ENCODE assay signal across 12 mouse cellular contexts in genomic region chr14:72042881-72043236, GRCm38 (mm10).
DNase-seq lines count a peak whose midpoint lies in the region; ATAC-seq and TF ChIP-seq lines count a peak whose summit lies in the region.
"Had no signal": no experiment of that assay in that cellular context is flagged by ENCODE, and none has a peak within 500 bp of the region (broad histone marks: within the 10 kb centered on the region; RNA-seq: fewer than 3 reads in every experiment).

No protein-coding gene starts in this region.

- 35% methylated on average over 2 of the region's 2 CpGs for WGBS in forebrain, embryonic 11.5 days
- 36% methylated on average over 2 of the region's 2 CpGs for WGBS in forebrain, embryonic 10.5 days
- WGBS in forebrain, embryonic 13.5 days = 19% methylated on average over 2 of the region's 2 CpGs
- 52% methylated on average over 2 of the region's 2 CpGs for WGBS in intestine, postnatal 0 days

- H3K9me3 ChIP-seq in forebrain, embryonic 11.5 days (ENCODE audit: control insufficient read depth, low read length) = no peaks in the 10 kb centered on the region
- H3K9me3 ChIP-seq in forebrain, embryonic 10.5 days = no peaks in the 10 kb centered on the region
- no peaks in the 10 kb centered on the region for H3K9me3 ChIP-seq in forebrain, embryonic 13.5 days (replicated peaks)
- no peaks in the 10 kb centered on the region for H3K9me3 ChIP-seq in intestine, postnatal 0 days (ENCODE audit: control insufficient read depth)
- H3K9me3 ChIP-seq: embryonic facial prominence, embryonic 15.5 days had no signal

- H3K4me2 ChIP-seq in forebrain, embryonic 11.5 days (ENCODE audit: low read depth, low read length, severe bottlenecking) = no peak overlapping the region
- H3K4me2 ChIP-seq in forebrain, embryonic 13.5 days = no peak overlapping the region
- H3K4me2 ChIP-seq in intestine, postnatal 0 days (replicated peaks; ENCODE audit: low read depth) = no peak overlapping the region
- H3K4me2 ChIP-seq: embryonic facial prominence, embryonic 15.5 days had no signal

- H3K27ac ChIP-seq in forebrain, embryonic 11.5 days (ENCODE audit: low read depth, low read length) = no peak overlapping the region
- H3K27ac ChIP-seq in forebrain, embryonic 10.5 days = no peak overlapping the region
- peak overlapping the region; percentile 63; the same call in 1 of the 2 replicates for H3K27ac ChIP-seq in forebrain, embryonic 13.5 days
- no peak overlapping the region for H3K27ac ChIP-seq in intestine, postnatal 0 days (ENCODE audit: low read depth, low read length)
- H3K27ac ChIP-seq: embryonic facial prominence, embryonic 15.5 days had no signal

- no peak overlapping the region for H3K4me3 ChIP-seq in forebrain, embryonic 11.5 days (ENCODE audit: low read depth, low read length)
- H3K4me3 ChIP-seq in forebrain, embryonic 10.5 days = no peak overlapping the region
- no peak overlapping the region for H3K4me3 ChIP-seq in forebrain, embryonic 13.5 days
- no peak overlapping the region for H3K4me3 ChIP-seq in intestine, postnatal 0 days (ENCODE audit: low read depth, low read length)
- H3K4me3 ChIP-seq: embryonic facial prominence, embryonic 15.5 days had no signal

- TF ChIP-seq CTCF in intestine, postnatal 0 days (IDR thresholded peaks at IDR 0.05; ENCODE audit: low read depth) = no peak

- no peaks in the 10 kb centered on the region for H3K27me3 ChIP-seq in forebrain, embryonic 11.5 days (ENCODE audit: control insufficient read depth, insufficient read depth, low read length)
- no peaks in the 10 kb centered on the region for H3K27me3 ChIP-seq in forebrain, embryonic 10.5 days (ENCODE audit: poor library complexity, severe bottlenecking)
- no peaks in the 10 kb centered on the region for H3K27me3 ChIP-seq in forebrain, embryonic 13.5 days
- no peaks in the 10 kb centered on the region for H3K27me3 ChIP-seq in intestine, postnatal 0 days (replicated peaks; ENCODE audit: control insufficient read depth, insufficient read depth, low read length)
- H3K27me3 ChIP-seq: embryonic facial prominence, embryonic 15.5 days had no signal

- 0 out of 2 replicates have a peak, but pooled peaks cover 1% of the 10 kb centered on the region for H3K4me1 ChIP-seq in forebrain, embryonic 11.5 days (replicated peaks; ENCODE audit: control insufficient read depth, insufficient read depth, low read length)
- H3K4me1 ChIP-seq in forebrain, embryonic 10.5 days = peaks cover 12% of the 10 kb centered on the region
- H3K4me1 ChIP-seq in forebrain, embryonic 13.5 days = peaks cover 14% of the 10 kb centered on the region
- no peaks in the 10 kb centered on the region for H3K4me1 ChIP-seq in intestine, postnatal 0 days (replicated peaks; ENCODE audit: control insufficient read depth, insufficient read depth, low read length)

- no peaks in the 10 kb centered on the region for H3K36me3 ChIP-seq in forebrain, embryonic 11.5 days (ENCODE audit: control insufficient read depth, insufficient read depth, low read length)
- no peaks in the 10 kb centered on the region for H3K36me3 ChIP-seq in forebrain, embryonic 10.5 days (replicated peaks)
- H3K36me3 ChIP-seq in forebrain, embryonic 13.5 days (ENCODE audit: poor library complexity, severe bottlenecking) = no peaks in the 10 kb centered on the region
- no peaks in the 10 kb centered on the region for H3K36me3 ChIP-seq in intestine, postnatal 0 days (ENCODE audit: control insufficient read depth, insufficient read depth)
- H3K36me3 ChIP-seq: embryonic facial prominence, embryonic 15.5 days had no signal

- peak; percentile 58; the same call in 1 of the 2 replicates for ATAC-seq in forebrain, embryonic 11.5 days (replicated peaks; ENCODE audit: low FRiP score)
- peak; percentile 89 for ATAC-seq in forebrain, embryonic 13.5 days
- ATAC-seq in intestine, postnatal 0 days = no peak

- DNase-seq in forebrain, embryonic 11.5 days (ENCODE audit: low spot score) = no peak
- DNase-seq in forebrain, embryonic 10.5 days (ENCODE audit: extremely low spot score, low spot score) = no peak
- peak; percentile 18 for DNase-seq in R1 (ENCODE audit: low read depth, low spot score)
- peak; percentile 50 to 55 for DNase-seq in layer of hippocampus, postnatal 10 days (ENCODE audit: low spot score in 2 of 2)
- no peak for DNase-seq in thymus, postnatal 36 days
- DNase-seq in heart, adult 8-10 months (ENCODE audit: low spot score) = no peak
- DNase-seq: gastrocnemius, postnatal 36 days; heart, postnatal 4 days; kidney, postnatal 14 days had no signal

- no peak overlapping the region for H3K9ac ChIP-seq in forebrain, embryonic 11.5 days (ENCODE audit: low read length)
- H3K9ac ChIP-seq in forebrain, embryonic 13.5 days = no peak overlapping the region
- H3K9ac ChIP-seq in intestine, postnatal 0 days (ENCODE audit: low read depth, low read length) = no peak overlapping the region
- H3K9ac ChIP-seq: embryonic facial prominence, embryonic 15.5 days had no signal

Comparison
In these comparisons a context has a peak if more than half of its experiments do, and no peak if none do; other contexts are left out.
1. DNase-seq: peak in R1 (single experiment) and layer of hippocampus, postnatal 10 days (2 of 2); none in forebrain, embryonic 11.5 days (single experiment), forebrain, embryonic 10.5 days (single experiment), thymus, postnatal 36 days (0 of 2) and heart, adult 8-10 months (single experiment).